ENCODE assay signal across 11 mouse cellular contexts in the genomic region with DNA sequence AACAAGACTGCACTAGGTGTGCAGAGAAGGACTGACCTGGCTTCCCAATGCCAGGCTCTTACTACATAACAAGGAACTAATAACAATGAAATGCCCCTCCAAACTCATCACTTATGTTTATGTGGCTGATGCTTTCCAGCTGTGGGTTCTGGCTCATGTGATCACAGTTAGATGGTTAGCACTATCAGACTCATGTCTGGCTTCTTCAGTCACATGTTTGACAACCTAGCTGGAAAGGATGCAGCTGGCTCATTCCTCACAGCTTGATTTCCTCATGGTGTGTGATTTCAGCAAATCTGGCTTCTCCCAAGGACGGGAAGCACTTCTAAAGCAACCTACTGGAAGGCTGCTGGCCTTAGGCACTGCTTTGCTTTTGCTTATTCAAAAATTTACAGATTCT. TPM values are rescaled to one million over a fixed set of nuclear protein-coding genes. Genes with fewer than 3 reads are reported as not detected.
DNase-seq lines count a peak whose midpoint lies in the region; ATAC-seq and TF ChIP-seq lines count a peak whose summit lies in the region.
"Had no signal": no experiment of that assay in that cellular context is flagged by ENCODE, and none has a peak within 500 bp of the region (broad histone marks: within the 10 kb centered on the region; RNA-seq: fewer than 3 reads in every experiment).

No protein-coding gene starts in this region.

- DNase-seq in ovary, adult 18-20 months (ENCODE audit: low spot score) = peak; percentile 4
- DNase-seq in ovary, postnatal 10 days (ENCODE audit: low spot score) = no peak
- DNase-seq in kidney, postnatal 0 days (ENCODE audit: low spot score) = peak; percentile 81
- DNase-seq in spleen, postnatal 10 days (ENCODE audit: low spot score in 2 of 2) = no peak
- DNase-seq in thymus, postnatal 14 days = no peak
- DNase-seq: cerebellum, postnatal 25 days had no signal

- no peak overlapping the region for H3K27ac ChIP-seq in heart, embryonic 12.5 days (ENCODE audit: poor library complexity, severe bottlenecking)
- H3K27ac ChIP-seq in kidney, postnatal 0 days = no peak overlapping the region
- peak overlapping the region; percentile 49; the same call in 1 of the 2 replicates for H3K27ac ChIP-seq in stomach, embryonic 16.5 days (ENCODE audit: low read length)
- H3K27ac ChIP-seq: neural tube, embryonic 13.5 days had no signal

- no peak overlapping the region for H3K4me3 ChIP-seq in heart, embryonic 12.5 days
- H3K4me3 ChIP-seq in kidney, postnatal 0 days (replicated peaks; ENCODE audit: low read depth, low read length) = no peak overlapping the region
- no peak overlapping the region for H3K4me3 ChIP-seq in stomach, embryonic 16.5 days (replicated peaks; ENCODE audit: low read length)
- H3K4me3 ChIP-seq: neural tube, embryonic 13.5 days had no signal

- no peak for TF ChIP-seq CTCF in kidney, postnatal 0 days (IDR thresholded peaks at IDR 0.05; ENCODE audit: low read depth)

- H3K4me1 ChIP-seq in heart, embryonic 12.5 days (replicated peaks) = no peaks in the 10 kb centered on the region
- H3K4me1 ChIP-seq in kidney, postnatal 0 days (replicated peaks; ENCODE audit: insufficient read depth, low read length) = no peaks in the 10 kb centered on the region
- 0 out of 2 replicates have a peak, but pooled peaks cover 3% of the 10 kb centered on the region for H3K4me1 ChIP-seq in stomach, embryonic 16.5 days (ENCODE audit: control insufficient read depth, insufficient read depth, low read length)
- H3K4me1 ChIP-seq: neural tube, embryonic 13.5 days had no signal

- 0 out of 2 replicates have a peak, but pooled peaks have one; percentile 73 for ATAC-seq in heart, embryonic 12.5 days (ENCODE audit: insufficient number of reproducible peaks, low FRiP score)
- ATAC-seq in kidney, postnatal 0 days (replicated peaks; ENCODE audit: low FRiP score, low read depth) = peak; percentile 84
- ATAC-seq in stomach, embryonic 16.5 days (ENCODE audit: insufficient read depth, low FRiP score) = peak; percentile 92

- H3K36me3 ChIP-seq in heart, embryonic 12.5 days = no peaks in the 10 kb centered on the region
- H3K36me3 ChIP-seq in kidney, postnatal 0 days (ENCODE audit: insufficient read depth, low read length) = no peaks in the 10 kb centered on the region
- H3K36me3 ChIP-seq in stomach, embryonic 16.5 days (ENCODE audit: control insufficient read depth, insufficient read depth, low read length) = no peaks in the 10 kb centered on the region
- H3K36me3 ChIP-seq: neural tube, embryonic 13.5 days had no signal

- H3K4me2 ChIP-seq in heart, embryonic 12.5 days = no peak overlapping the region
- H3K4me2 ChIP-seq in kidney, postnatal 0 days (ENCODE audit: low read length) = no peak overlapping the region
- no peak overlapping the region for H3K4me2 ChIP-seq in stomach, embryonic 16.5 days (ENCODE audit: low read depth, low read length)
- H3K4me2 ChIP-seq: neural tube, embryonic 13.5 days had no signal

- H3K9ac ChIP-seq in heart, embryonic 12.5 days = no peak overlapping the region
- no peak overlapping the region for H3K9ac ChIP-seq in kidney, postnatal 0 days (ENCODE audit: low read depth, low read length)
- no peak overlapping the region for H3K9ac ChIP-seq in stomach, embryonic 16.5 days (ENCODE audit: low read length)
- H3K9ac ChIP-seq: neural tube, embryonic 13.5 days had no signal

- no peaks in the 10 kb centered on the region for H3K27me3 ChIP-seq in heart, embryonic 12.5 days (replicated peaks)
- H3K27me3 ChIP-seq in kidney, postnatal 0 days (ENCODE audit: insufficient read depth, low read length) = no peaks in the 10 kb centered on the region
- H3K27me3 ChIP-seq in stomach, embryonic 16.5 days (ENCODE audit: control insufficient read depth, insufficient read depth, low read length) = no peaks in the 10 kb centered on the region
- H3K27me3 ChIP-seq: neural tube, embryonic 13.5 days had no signal

- 37% methylated on average over 1 of the region's 1 CpGs for WGBS in heart, embryonic 12.5 days
- 26% methylated on average over 1 of the region's 1 CpGs for WGBS in kidney, postnatal 0 days
- 33% methylated on average over 1 of the region's 1 CpGs for WGBS in stomach, embryonic 16.5 days

- H3K9me3 ChIP-seq in heart, embryonic 12.5 days (replicated peaks) = no peaks in the 10 kb centered on the region
- H3K9me3 ChIP-seq in kidney, postnatal 0 days (replicated peaks; ENCODE audit: low read length) = no peaks in the 10 kb centered on the region
- no peaks in the 10 kb centered on the region for H3K9me3 ChIP-seq in stomach, embryonic 16.5 days (replicated peaks; ENCODE audit: control insufficient read depth, low read length)
- H3K9me3 ChIP-seq: neural tube, embryonic 13.5 days had no signal

RNA-seq across cellular contexts. Expression of a gene that starts 12.8 kb away (rescaled TPM):
- not detected in 2 replicates for polyA plus RNA-seq in heart, embryonic 12.5 days (2016; fragmentation: Nextera tagmentation; extraction: Ambion mirVana)
- 0.86 and 1.3 TPM in 2 replicates for polyA plus RNA-seq in kidney, postnatal 0 days (2015; fragmentation: Nextera tagmentation; extraction: Ambion mirVana)
- polyA plus RNA-seq in stomach, embryonic 16.5 days (2015; fragmentation: Nextera tagmentation; extraction: Ambion mirVana) = 9.3 and 12.9 TPM in 2 replicates
- polyA plus RNA-seq: urinary bladder, adult 2 months had no signal

RNA-seq across cellular contexts. Expression of a gene that starts 25.7 kb away (rescaled TPM):
- polyA plus RNA-seq in heart, embryonic 12.5 days (2016; fragmentation: Nextera tagmentation; extraction: Ambion mirVana) = not detected in 2 replicates
- polyA plus RNA-seq in kidney, postnatal 0 days (2015; fragmentation: Nextera tagmentation; extraction: Ambion mirVana) = not detected in 2 replicates
- 0.09 TPM in 1 of 2 replicates, not detected in the other for polyA plus RNA-seq in stomach, embryonic 16.5 days (2015; fragmentation: Nextera tagmentation; extraction: Ambion mirVana)
- polyA plus RNA-seq: neural tube, embryonic 13.5 days had no signal

RNA-seq across cellular contexts. Expression of a gene that starts 43.3 kb away (rescaled TPM):
- polyA plus RNA-seq in heart, embryonic 12.5 days (2016; fragmentation: Nextera tagmentation; extraction: Ambion mirVana) = not detected in 2 replicates
- polyA plus RNA-seq in kidney, postnatal 0 days (2015; fragmentation: Nextera tagmentation; extraction: Ambion mirVana) = 0.07 TPM in 1 of 2 replicates, not detected in the other
- polyA plus RNA-seq in stomach, embryonic 16.5 days (2015; fragmentation: Nextera tagmentation; extraction: Ambion mirVana) = not detected in 2 replicates
- polyA plus RNA-seq: liver, adult 2 months; neural tube, embryonic 13.5 days had no signal

Comparison
In these comparisons a context has a peak if more than half of its experiments do, and no peak if none do; other contexts are left out.
1. DNase-seq: peak in ovary, adult 18-20 months (single experiment) and kidney, postnatal 0 days (single experiment); none in ovary, postnatal 10 days (single experiment), spleen, postnatal 10 days (0 of 2) and thymus, postnatal 14 days (single experiment).
2. Peak in every context shown above with its lines, with median percentiles within 50 percentile points of each other: ATAC-seq.